Mouse (Mus musculus) hindbrain, embryonic 16.5 days (tissue): Measurements from ENCODE around the gene Srebf1. TPM values are rescaled to one million over a fixed set of nuclear protein-coding genes. Genes with fewer than 3 reads are reported as not detected.
A peak's percentile ranks its signal among the peaks of the same experiment; 100 is the strongest.

ENCODE experiments used
- ATAC-seq: fragments of 200-750 bp; cut with Nextera tagmentation; 2 replicates; pipeline ENCODE4 v1.8.0; 2017; ENCODE audit warnings: moderate TSS enrichment, moderate library complexity
- H3K27ac ChIP-seq: fragments of 300-500 bp; sonication (generic); 2 replicates; pipeline ENCODE4 v1.5.1; 2014; ENCODE audit warnings: low read depth, mild to moderate bottlenecking, control low read depth, low read length, moderate library complexity
- H3K27me3 ChIP-seq: fragments of 300-500 bp; sonication (generic); replicated peaks from 2 replicates; pipeline ENCODE4 v1.6.1; 2014; ENCODE audit warnings: low read length; ENCODE audit not compliant: control insufficient read depth, insufficient read depth
- H3K36me3 ChIP-seq: fragments of 300-500 bp; sonication (generic); 2 replicates; pipeline ENCODE4 v1.6.1; 2014; ENCODE audit warnings: mild to moderate bottlenecking, low read length, moderate library complexity, mixed read lengths; ENCODE audit not compliant: control insufficient read depth, insufficient read depth
- H3K4me1 ChIP-seq: fragments of 300-500 bp; sonication (generic); 2 replicates; pipeline ENCODE4 v1.6.1; 2014; ENCODE audit warnings: low read depth, low read length; ENCODE audit not compliant: control insufficient read depth, insufficient read depth
- H3K4me2 ChIP-seq: fragments of 300-500 bp; sonication (generic); 2 replicates; pipeline ENCODE4 v1.6.1; 2014; ENCODE audit warnings: mild to moderate bottlenecking, low read length, control low read depth, moderate library complexity
- H3K4me3 ChIP-seq: fragments of 300-500 bp; sonication (generic); 2 replicates; pipeline ENCODE4 v1.5.1; 2014; ENCODE audit warnings: mild to moderate bottlenecking, low read length, control low read depth, moderate library complexity
- H3K9ac ChIP-seq: fragments of 300-500 bp; sonication (generic); 2 replicates; pipeline ENCODE4 v1.6.1; 2014; ENCODE audit warnings: low read depth, mild to moderate bottlenecking, control low read depth, low read length, moderate library complexity
- H3K9me3 ChIP-seq: fragments of 300-500 bp; sonication (generic); 2 replicates; pipeline ENCODE4 v1.6.1; 2014; ENCODE audit warnings: mild to moderate bottlenecking, low read length, moderate library complexity; ENCODE audit not compliant: control insufficient read depth
- WGBS: fragments of 180-500 bp; shearing (Covaris S2); extraction: QIAGEN DNeasy Blood & Tissue Kit; methylation state at CpG from one replicate; pipeline ENCODE4 v1.1.7; 2014; 5-methylcytosine and 5-hydroxymethylcytosine counted together
- polyA plus RNA-seq: library from polyadenylated mRNA; unstranded; fragments of >200 nt; fragmentation: Nextera tagmentation; extraction: Ambion mirVana; gene quantifications from 2 replicates; pipeline ENCODE4 v1.2.1, GENCODE M21; 2015

Srebf1 gene
- polyA plus RNA-seq, 1 experiment from 2014 or later: 42.5 TPM

GRCm38 (mm10) chr11:60211761-60212160, 10.6 kb downstream of the Srebf1 start:
- no peak overlapping the region for H3K4me3 ChIP-seq
- no peak overlapping the region for H3K4me2 ChIP-seq
- H3K9me3 ChIP-seq: no peaks in the 10 kb centered on the region
- no peak overlapping the region for H3K27ac ChIP-seq
- no peaks in the 10 kb centered on the region for H3K27me3 ChIP-seq
- H3K9ac ChIP-seq: no peak overlapping the region
- H3K36me3 ChIP-seq: no peaks in the 10 kb centered on the region
- WGBS: 55% methylated on average over 12 of the region's 12 CpGs
- no peak for ATAC-seq
- H3K4me1 ChIP-seq: peaks cover 39% of the 10 kb centered on the region

DNA sequence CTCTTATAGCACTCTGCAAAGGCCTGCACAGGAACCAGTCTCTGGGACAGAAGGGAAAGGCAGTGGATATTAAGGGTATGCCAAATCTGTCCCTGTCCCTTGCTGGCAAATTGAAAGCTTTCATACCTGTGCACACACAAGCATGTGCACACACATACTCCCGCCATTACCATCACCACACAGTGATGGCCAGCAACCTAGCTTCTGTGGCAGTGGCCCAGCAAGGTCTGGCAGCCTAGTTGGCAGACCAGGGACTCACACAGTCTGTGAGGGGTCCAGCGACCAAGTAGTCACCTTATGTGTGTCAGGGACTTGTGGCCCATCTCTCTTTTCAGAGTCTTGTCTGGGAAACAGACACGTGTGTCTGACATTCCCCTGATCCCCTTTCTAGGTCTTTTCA, 11.2 kb downstream of the Srebf1 start:
- WGBS: 60% methylated on average over 3 of the region's 3 CpGs
- H3K27me3 ChIP-seq: no peaks in the 10 kb centered on the region
- no peak overlapping the region for H3K4me3 ChIP-seq
- no peak overlapping the region; the same call in 1 of the 2 replicates for H3K4me2 ChIP-seq
- no peaks in the 10 kb centered on the region for H3K9me3 ChIP-seq
- no peak for ATAC-seq
- peak overlapping the region; percentile 76; the same call in 1 of the 2 replicates for H3K27ac ChIP-seq
- H3K4me1 ChIP-seq: peaks cover 41% of the 10 kb centered on the region
- H3K36me3 ChIP-seq: peaks cover 1% of the 10 kb centered on the region; the same call in 1 of the 2 replicates
- no peak overlapping the region; the same call in 1 of the 2 replicates for H3K9ac ChIP-seq

GRCm38 (mm10) chr11:60210305-60210724, 12.1 kb downstream of the Srebf1 start:
- H3K4me3 ChIP-seq: peak overlapping the region; percentile 47
- peaks cover 7% of the 10 kb centered on the region; the same call in 1 of the 2 replicates for H3K36me3 ChIP-seq
- peaks cover 48% of the 10 kb centered on the region for H3K4me1 ChIP-seq
- H3K27ac ChIP-seq: peak overlapping the region; percentile 76
- no peaks in the 10 kb centered on the region for H3K9me3 ChIP-seq
- peak; percentile 84 for ATAC-seq
- under 1% methylated on average over 36 of the region's 47 CpGs for WGBS
- H3K9ac ChIP-seq: peak overlapping the region; percentile 66
- H3K4me2 ChIP-seq: peak overlapping the region; percentile 67
- H3K27me3 ChIP-seq: no peaks in the 10 kb centered on the region

- Histone ChIP-seq H3K4me2 (peak overlapping the region; percentile 67), H3K36me3 (peaks cover 12% of the 10 kb centered on the region; the same call in 1 of the 2 replicates), H3K9me3 (no peaks in the 10 kb centered on the region), H3K27ac (peak overlapping the region; percentile 76), H3K4me1 (peaks cover 48% of the 10 kb centered on the region), H3K27me3 (no peaks in the 10 kb centered on the region), H3K9ac (peak overlapping the region; percentile 66), H3K4me3 (peak overlapping the region; percentile 47)
- 6% methylated on average over 2 of the region's 2 CpGs for whole genome bisulfite sequencing
- no peak for ATAC-seq
Measured at GRCm38 (mm10) chr11:60209933-60210249, 12.5 kb downstream of the Srebf1 start.

- H3K9me3 ChIP-seq: no peaks in the 10 kb centered on the region
- H3K4me1 ChIP-seq: peaks cover 48% of the 10 kb centered on the region
- H3K4me2 ChIP-seq: peak overlapping the region; percentile 67
- H3K27me3 ChIP-seq: no peaks in the 10 kb centered on the region
- H3K27ac ChIP-seq: peak overlapping the region; percentile 76
- H3K9ac ChIP-seq: peak overlapping the region; percentile 66
- peaks cover 14% of the 10 kb centered on the region; the same call in 1 of the 2 replicates for H3K36me3 ChIP-seq
- WGBS: 33% methylated on average over 7 of the region's 7 CpGs
- ATAC-seq: peak; percentile 88
- peak overlapping the region; percentile 47 for H3K4me3 ChIP-seq
Measured at GRCm38 (mm10) chr11:60209217-60209932, 13.0 kb downstream of the Srebf1 start.

DNA sequence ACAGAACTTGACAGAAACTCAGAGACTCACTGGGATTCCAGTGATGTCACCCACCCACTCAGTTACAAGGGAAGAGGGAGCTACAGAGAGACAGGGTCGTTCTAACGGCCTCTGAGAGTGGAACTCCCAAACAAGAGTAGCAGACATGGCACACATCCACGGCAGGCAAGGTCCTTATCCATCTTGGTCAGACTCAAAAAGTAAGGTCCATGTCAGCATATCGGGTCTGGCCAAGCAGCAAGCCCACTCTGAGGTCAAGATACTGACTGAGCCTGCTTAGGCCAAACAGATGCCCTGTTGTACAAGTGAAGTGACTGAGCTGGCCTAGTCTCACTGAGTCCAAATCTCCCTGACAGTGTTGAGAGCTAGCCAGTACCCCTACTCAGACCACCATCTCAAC, 13.7 kb downstream of the Srebf1 start:
- Histone ChIP-seq H3K4me3 (peak overlapping the region; percentile 47), H3K9me3 (no peaks in the 10 kb centered on the region), H3K4me1 (peaks cover 48% of the 10 kb centered on the region), H3K27me3 (no peaks in the 10 kb centered on the region), H3K9ac (peak overlapping the region; percentile 56), H3K4me2 (peak overlapping the region; percentile 67), H3K36me3 (peaks cover 20% of the 10 kb centered on the region), H3K27ac (peak overlapping the region; percentile 76)
- ATAC-seq: no peak
- WGBS: 44% methylated on average over 4 of the region's 4 CpGs

GRCm38 (mm10) chr11:60208201-60208600, 14.2 kb downstream of the Srebf1 start:
- WGBS: 65% methylated on average over 6 of the region's 6 CpGs
- Histone ChIP-seq H3K36me3 (peaks cover 21% of the 10 kb centered on the region), H3K4me2 (peak overlapping the region; percentile 67), H3K9ac (peak overlapping the region; percentile 56), H3K4me3 (peak overlapping the region; percentile 47), H3K27ac (peak overlapping the region; percentile 76; the same call in 1 of the 2 replicates), H3K9me3 (no peaks in the 10 kb centered on the region), H3K4me1 (peaks cover 54% of the 10 kb centered on the region), H3K27me3 (no peaks in the 10 kb centered on the region)
- no peak for ATAC-seq

DNA sequence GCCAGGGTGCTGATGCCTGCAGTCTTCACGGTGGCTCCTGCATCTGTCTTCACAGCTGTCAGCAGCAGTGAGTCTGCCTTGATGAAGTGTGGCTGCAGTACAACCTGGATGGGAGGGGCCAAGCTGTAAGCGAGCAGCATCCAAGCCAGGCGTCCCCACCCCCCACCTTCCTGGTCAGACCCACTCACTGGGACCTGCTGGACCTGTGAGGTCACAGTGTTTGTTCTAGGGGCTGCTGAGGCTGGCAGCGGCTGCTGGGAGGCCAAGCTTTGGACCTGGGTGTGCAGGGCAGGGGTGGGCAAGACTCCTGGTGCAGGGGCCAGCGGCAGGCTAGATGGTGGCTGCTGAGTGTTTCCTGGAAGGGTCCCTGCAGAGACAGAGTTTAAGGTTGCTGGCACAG, 16.2 kb downstream of the Srebf1 start:
- H3K27ac ChIP-seq: peak overlapping the region; percentile 4; the same call in 1 of the 2 replicates
- H3K36me3 ChIP-seq: peaks cover 31% of the 10 kb centered on the region
- 66% methylated on average over 5 of the region's 5 CpGs for WGBS

GRCm38 (mm10) chr11:60205026-60205425, 17.4 kb downstream of the Srebf1 start:
- Histone ChIP-seq H3K36me3 (peaks cover 32% of the 10 kb centered on the region), H3K27ac (no peak overlapping the region), H3K4me1 (peaks cover 52% of the 10 kb centered on the region), H3K9me3 (no peaks in the 10 kb centered on the region), H3K27me3 (no peaks in the 10 kb centered on the region), H3K9ac (no peak overlapping the region), H3K4me3 (no peak overlapping the region), H3K4me2 (no peak overlapping the region)
- WGBS: 84% methylated on average over 11 of the region's 12 CpGs
- ATAC-seq: no peak

More for the DNA sequence above, 16.2 kb downstream of the Srebf1 start:
- H3K9ac ChIP-seq: no peak overlapping the region
- H3K27me3 ChIP-seq: no peaks in the 10 kb centered on the region
- no peaks in the 10 kb centered on the region for H3K9me3 ChIP-seq
- H3K4me2 ChIP-seq: no peak overlapping the region
- no peak overlapping the region for H3K4me3 ChIP-seq
- ATAC-seq: no peak
- H3K4me1 ChIP-seq: peaks cover 57% of the 10 kb centered on the region
